Mouse (Mus musculus): ENCODE data around the gene Slc16a4.

Gene Slc16a4

DNA sequence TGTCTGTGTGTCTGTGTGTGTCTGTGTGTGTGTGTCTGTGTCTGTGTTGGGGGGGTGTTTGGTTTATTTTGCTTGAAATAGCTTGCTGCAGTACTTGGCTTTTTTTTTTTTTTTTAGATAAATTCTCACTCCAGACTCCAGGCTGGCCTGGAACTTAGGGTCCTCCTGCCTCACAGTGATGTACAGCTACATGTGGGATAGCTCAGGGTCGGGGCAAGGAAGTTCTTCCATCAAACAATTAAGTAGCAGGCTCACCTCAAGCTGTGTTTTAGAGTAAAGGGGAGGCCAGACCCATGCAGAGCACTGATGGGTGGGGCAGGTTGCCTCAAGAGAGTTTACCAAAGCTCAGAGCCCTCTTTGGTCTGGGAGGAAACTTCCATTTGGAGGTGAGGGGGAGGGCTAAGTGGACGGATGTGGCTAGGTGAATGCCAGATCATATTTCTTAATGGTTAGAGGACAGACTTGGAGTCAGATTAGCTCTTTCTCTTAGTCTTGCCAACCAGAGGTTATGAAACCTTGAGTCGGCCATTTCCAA, 66.7 kb downstream of the Slc16a4 start:
- DNase-seq (ENCODE audit: low read depth in 1 of 2, low spot score in 2 of 2) = no peak

DNA sequence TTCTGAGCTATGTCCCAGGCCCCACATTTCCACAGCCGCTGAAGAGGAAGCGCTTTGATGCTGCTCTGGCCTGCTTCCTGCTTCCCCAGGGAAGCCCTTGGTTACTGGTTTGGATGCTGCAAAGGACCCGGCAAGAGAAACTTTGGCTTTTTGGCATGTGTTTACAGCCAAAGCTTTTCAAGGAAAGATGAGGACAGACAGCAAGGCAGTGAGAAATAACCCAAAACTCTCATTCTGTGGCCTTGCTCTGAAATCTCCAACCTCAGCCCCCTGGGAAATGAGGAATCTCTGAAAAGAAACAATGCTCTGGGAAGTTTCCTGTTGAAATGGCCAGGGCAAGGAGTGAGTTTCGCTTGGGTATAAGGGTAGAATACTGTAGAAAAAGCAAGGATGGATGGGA, 69.3 kb downstream of the Slc16a4 start:
- DNase-seq (ENCODE audit: low read depth in 1 of 2, low spot score in 2 of 2) = no peak

All from monocyte, adult 2 months (primary cell).